Mouse (Mus musculus) brain, embryonic 14.5 days (tissue): ENCODE data around the gene Olfr1177-ps.

Source experiments
- CTCF ChIP-seq: fragments of 200-500 bp; IDR thresholded peaks from 2 replicates; pipeline ENCODE4 v1.5.1; 2012; ENCODE audit warnings: inconsistent platforms, mild to moderate bottlenecking, moderate library complexity, borderline replicate concordance; ENCODE audit not compliant: insufficient read depth, insufficient read length; ENCODE audit errors: extremely low read depth
- POLR2A ChIP-seq: fragments of 200-500 bp; IDR thresholded peaks from 2 replicates; pipeline ENCODE4 v1.6.1; 2012; ENCODE audit warnings: mild to moderate bottlenecking, inconsistent platforms, borderline replicate concordance; ENCODE audit not compliant: poor library complexity, insufficient read depth, insufficient read length, severe bottlenecking; ENCODE audit errors: extremely low read depth

DNA sequence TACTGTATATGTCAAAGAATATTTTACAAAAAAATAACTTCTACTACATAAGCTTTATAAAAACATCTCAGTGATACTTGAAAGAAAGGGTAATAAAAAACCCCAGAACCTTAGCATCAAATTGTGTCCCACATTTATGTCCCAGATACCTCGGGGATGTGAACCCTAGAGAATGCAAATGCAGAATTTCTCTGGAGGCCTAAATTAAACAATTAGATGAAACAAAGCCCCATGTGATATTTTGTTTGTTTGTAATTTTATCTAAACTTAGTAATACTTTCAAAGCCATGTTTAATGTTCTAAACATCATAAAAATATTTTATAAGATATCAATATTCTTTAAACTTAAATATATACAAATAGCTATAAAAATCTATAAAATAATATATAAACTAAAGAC lies at the start of gene Olfr1177-ps:
- no peak for TF ChIP-seq CTCF
- TF ChIP-seq POLR2A = no peak
